Mouse (Mus musculus) brain, adult 2 months (tissue): ENCODE measurements at regions not wholly inside any gene's neighbourhood (a gene's known extent, or its start where the extent isn't known, plus 50 kb on each side); places are given as distances from the start of the nearest gene placed in this dataset.
A peak's percentile ranks its signal among the peaks of the same experiment; 100 is the strongest.

ENCODE experiments used
- DNase-seq: peaks from one replicate; pipeline ENCODE4 v3.0.0; 2011; ENCODE audit warnings: low read depth, low spot score

DNA sequence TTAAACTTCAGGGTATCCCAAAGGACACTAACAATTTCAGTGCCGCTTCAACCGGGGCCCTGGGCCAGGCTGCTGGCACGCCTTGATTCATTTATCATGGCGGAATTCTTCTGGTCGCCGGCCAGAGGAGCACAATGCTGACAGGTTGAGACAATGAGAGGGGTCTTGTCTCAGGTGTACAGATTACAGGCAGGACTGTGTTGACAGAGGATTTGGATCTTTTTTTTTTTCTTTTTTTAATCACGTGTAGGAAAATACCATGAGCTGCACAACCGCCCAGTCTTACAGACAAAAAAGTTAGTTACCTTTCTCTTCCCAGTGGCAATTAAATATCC is 61.8 kb upstream of the Gjb5 start:
- DNase-seq, result no peak

DNA sequence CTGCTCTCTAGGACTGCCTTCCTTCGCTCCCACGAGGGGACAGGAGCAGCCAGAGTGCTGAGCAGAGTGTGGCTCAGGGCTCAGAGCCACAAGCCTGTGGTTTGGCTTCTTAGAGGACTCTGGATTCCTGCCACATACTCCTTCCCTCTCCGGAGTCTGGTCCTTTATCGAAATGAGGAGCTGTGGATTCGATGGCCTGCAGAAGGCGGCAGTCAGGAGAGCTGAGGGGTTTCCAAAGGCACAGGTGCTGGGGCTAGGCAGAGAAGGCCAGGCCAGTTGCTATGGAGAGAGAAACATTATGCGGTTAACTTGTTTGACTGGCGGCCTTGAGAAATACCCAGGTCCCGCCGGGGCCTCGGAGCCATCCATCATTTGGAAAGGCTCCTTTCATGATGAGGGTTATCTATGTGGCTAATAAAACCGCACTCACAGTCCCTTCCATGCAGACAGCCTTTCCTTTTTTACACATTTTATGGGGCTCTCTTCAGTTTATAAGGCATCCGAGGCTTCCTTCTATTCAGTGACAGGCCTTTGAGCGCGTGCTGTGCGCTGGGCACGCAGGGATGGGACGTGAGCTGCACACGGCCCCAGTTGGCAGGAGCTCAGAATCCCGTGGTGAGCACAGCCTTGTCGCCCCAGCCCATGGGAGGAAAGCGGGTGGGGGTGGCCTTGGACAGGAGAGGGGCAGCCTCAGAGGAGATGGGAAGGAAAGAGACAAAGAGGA is 61.2 kb upstream of the Gjb5 start:
- DNase-seq, result peak; percentile 69

DNA sequence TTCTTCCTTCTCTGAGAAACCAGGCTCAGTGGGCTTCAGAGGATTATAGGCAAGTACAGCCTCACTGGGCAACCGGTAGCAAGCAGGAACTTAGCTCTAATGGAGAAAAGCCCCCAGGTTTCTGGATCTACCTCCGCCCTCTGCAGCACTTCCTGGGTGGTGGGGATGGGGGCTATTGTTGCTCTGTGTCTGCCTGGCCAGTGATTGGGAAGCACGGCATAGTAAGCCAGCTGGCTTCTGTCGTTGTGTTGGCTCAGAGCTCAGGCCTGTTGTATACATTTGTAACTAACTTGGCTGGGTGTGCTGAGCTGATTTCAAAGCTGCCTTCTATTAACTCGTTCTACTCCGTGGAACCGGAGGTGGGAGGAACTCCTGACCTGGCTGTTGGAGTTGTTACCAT is 58.9 kb upstream of the Gjb5 start:
- peak; percentile 47 for DNase-seq

DNA sequence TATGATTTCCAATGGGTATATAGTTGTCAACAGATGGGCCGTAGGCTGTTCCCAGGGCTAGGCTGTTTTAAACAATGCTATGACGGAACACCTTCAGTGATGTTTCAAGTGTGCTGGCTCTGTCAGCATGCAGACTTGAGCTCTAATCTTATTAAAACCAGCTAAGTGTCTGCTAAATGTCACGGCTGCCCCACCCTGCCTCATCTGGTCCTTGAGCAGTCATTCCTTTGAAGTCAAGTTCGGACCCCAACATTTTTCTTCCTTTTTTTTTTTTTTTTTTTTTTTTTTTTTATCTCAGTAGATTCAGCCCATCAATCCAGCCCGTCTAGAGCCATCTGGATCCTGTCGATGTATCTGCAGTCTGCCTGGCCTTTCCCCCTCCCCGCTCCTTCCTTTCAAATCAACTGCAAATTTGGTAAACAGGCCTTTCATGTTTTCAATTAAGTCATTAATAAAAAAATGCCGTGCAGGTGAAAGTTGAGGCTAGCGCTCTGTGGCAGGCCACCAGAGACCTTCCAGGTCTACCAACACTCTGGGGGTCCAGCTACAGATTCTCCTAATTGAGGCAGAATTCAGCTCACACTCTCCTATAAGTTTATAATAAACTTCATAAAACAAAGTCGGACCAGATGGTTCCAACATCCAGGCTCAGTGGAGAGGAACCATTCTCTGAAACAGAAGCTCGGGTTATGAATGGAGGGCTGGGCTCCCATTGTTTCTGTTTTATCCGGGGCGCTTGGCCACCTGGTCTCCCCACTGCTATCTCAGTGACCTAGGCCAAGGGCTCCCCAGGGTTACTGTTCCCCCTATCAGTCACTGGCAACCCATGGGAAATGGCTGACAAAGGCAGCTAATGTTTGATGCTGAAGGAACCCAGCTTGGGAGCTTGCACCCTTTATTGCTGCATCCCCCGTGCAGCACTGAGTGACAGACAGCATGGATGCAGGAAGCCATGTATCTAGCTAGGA is 56.3 kb upstream of the Gjb5 start:
- DNase-seq, result no peak
